ENCODE assay signal across 13 mouse cellular contexts in genomic region chr4:115060753-115061152, GRCm38 (mm10). TPM values are rescaled to one million over a fixed set of nuclear protein-coding genes. Genes with fewer than 3 reads are reported as not detected.
DNase-seq lines count a peak whose midpoint lies in the region; ATAC-seq and TF ChIP-seq lines count a peak whose summit lies in the region.
"Had no signal": no experiment of that assay in that cellular context is flagged by ENCODE, and none has a peak within 500 bp of the region (broad histone marks: within the 10 kb centered on the region; RNA-seq: fewer than 3 reads in every experiment).

No protein-coding gene starts in this region.

- ATAC-seq in liver, embryonic 11.5 days (replicated peaks; ENCODE audit: low FRiP score): no peak
- no peak for ATAC-seq in liver, postnatal 0 days

- peaks cover 10% of the 10 kb centered on the region; the same call in 1 of the 2 replicates for H3K4me1 ChIP-seq in liver, embryonic 11.5 days (replicated peaks; ENCODE audit: control insufficient read depth, insufficient read depth, low read length)
- peaks cover 38% of the 10 kb centered on the region for H3K4me1 ChIP-seq in hindbrain, embryonic 10.5 days (replicated peaks)
- H3K4me1 ChIP-seq in liver, postnatal 0 days (ENCODE audit: insufficient read depth): peaks cover 26% of the 10 kb centered on the region
- H3K4me1 ChIP-seq in thymus, adult 2 months (replicated peaks; ENCODE audit: control insufficient read depth, insufficient read depth, low read length): peaks cover 12% of the 10 kb centered on the region; the same call in 1 of the 2 replicates

- peak overlapping the region; percentile 88 for H3K4me2 ChIP-seq in liver, embryonic 11.5 days
- H3K4me2 ChIP-seq in liver, postnatal 0 days (ENCODE audit: low read depth, low read length): peak overlapping the region; percentile 95

- no peak overlapping the region for H3K27ac ChIP-seq in gastrocnemius, adult 2 months
- H3K27ac ChIP-seq in liver, embryonic 11.5 days (ENCODE audit: low read depth, low read length): peak overlapping the region; percentile 98
- no peak overlapping the region for H3K27ac ChIP-seq in hindbrain, embryonic 10.5 days
- H3K27ac ChIP-seq in liver, postnatal 0 days (ENCODE audit: low read depth): peak overlapping the region; percentile 91; the same call in 1 of the 2 replicates
- no peak overlapping the region for H3K27ac ChIP-seq in thymus, adult 2 months (ENCODE audit: control insufficient read depth, insufficient read depth, low read length)

- WGBS in liver, embryonic 11.5 days: 21% methylated on average over 3 of the region's 3 CpGs
- WGBS in hindbrain, embryonic 10.5 days: 12% methylated on average over 3 of the region's 3 CpGs
- WGBS in liver, postnatal 0 days (ENCODE audit: insufficient replicate concordance): 23% methylated on average over 3 of the region's 3 CpGs
- 40% methylated on average over 3 of the region's 3 CpGs for WGBS in thymus, adult 2 months

- peaks cover 36% of the 10 kb centered on the region for H3K27me3 ChIP-seq in liver, embryonic 11.5 days (replicated peaks; ENCODE audit: control insufficient read depth, insufficient read depth, low read length)
- H3K27me3 ChIP-seq in hindbrain, embryonic 10.5 days (ENCODE audit: insufficient read depth, poor library complexity, severe bottlenecking): peaks cover 100% of the 10 kb centered on the region
- peaks cover 52% of the 10 kb centered on the region for H3K27me3 ChIP-seq in liver, postnatal 0 days (ENCODE audit: insufficient read depth, low read length)
- H3K27me3 ChIP-seq in thymus, adult 2 months (ENCODE audit: control insufficient read depth, insufficient read depth, low read length): peaks cover 50% of the 10 kb centered on the region

- H3K9me3 ChIP-seq in liver, embryonic 11.5 days (ENCODE audit: control insufficient read depth, low read length): no peaks in the 10 kb centered on the region
- H3K9me3 ChIP-seq in hindbrain, embryonic 10.5 days: no peaks in the 10 kb centered on the region
- H3K9me3 ChIP-seq in liver, postnatal 0 days (ENCODE audit: low read length): no peaks in the 10 kb centered on the region

- TF ChIP-seq CTCF in gastrocnemius, adult 2 months (IDR thresholded peaks at IDR 0.05): no peak
- no peak for TF ChIP-seq CTCF in liver, postnatal 0 days (IDR thresholded peaks at IDR 0.05; ENCODE audit: low read depth)
- TF ChIP-seq CTCF in thymus, adult 2 months (IDR thresholded peaks at IDR 0.05; ENCODE audit: borderline replicate concordance, control insufficient read depth, extremely low read depth, insufficient read depth, low read length, poor library complexity): no peak

- peak overlapping the region; percentile 74 for H3K4me3 ChIP-seq in gastrocnemius, adult 2 months
- peak overlapping the region; percentile 77 for H3K4me3 ChIP-seq in liver, embryonic 11.5 days (ENCODE audit: low read depth, low read length)
- peak overlapping the region; percentile 46; the same call in 1 of the 2 replicates for H3K4me3 ChIP-seq in hindbrain, embryonic 10.5 days
- peak overlapping the region; percentile 68 for H3K4me3 ChIP-seq in liver, postnatal 0 days (ENCODE audit: low read depth, low read length)
- no peak overlapping the region for H3K4me3 ChIP-seq in thymus, adult 2 months (ENCODE audit: control insufficient read depth, insufficient read depth, low read length)

- no peak for DNase-seq in gastrocnemius, adult 2 months
- no peak for DNase-seq in gastrocnemius, postnatal 10 days
- DNase-seq in liver, embryonic 11.5 days (ENCODE audit: low spot score): no peak
- DNase-seq in liver: no peak
- DNase-seq in hindbrain, embryonic 10.5 days (ENCODE audit: low spot score): no peak
- no peak for DNase-seq in liver, postnatal 0 days
- DNase-seq in left cerebral cortex, postnatal 10 days (ENCODE audit: extremely low spot score in 1 of 2, low spot score in 2 of 2): no peak
- DNase-seq in thymus, adult 2 months: no peak
- DNase-seq: cerebellum, postnatal 10 days; gastrocnemius, postnatal 14 days; kidney, postnatal 25 days; right cerebral cortex, postnatal 14 days had no signal

- H3K36me3 ChIP-seq in liver, embryonic 11.5 days (ENCODE audit: control insufficient read depth, insufficient read depth, low read length): peaks cover 10% of the 10 kb centered on the region
- H3K36me3 ChIP-seq in hindbrain, embryonic 10.5 days: no peaks in the 10 kb centered on the region
- H3K36me3 ChIP-seq in liver, postnatal 0 days (replicated peaks; ENCODE audit: insufficient read depth, low read length): peaks cover 24% of the 10 kb centered on the region
- H3K36me3 ChIP-seq in thymus, adult 2 months (ENCODE audit: control insufficient read depth, insufficient read depth, low read length): no peaks in the 10 kb centered on the region

- H3K9ac ChIP-seq in liver, embryonic 11.5 days (ENCODE audit: low read depth, low read length): peak overlapping the region; percentile 98
- peak overlapping the region; percentile 89 for H3K9ac ChIP-seq in liver, postnatal 0 days (replicated peaks)

- intact Hi-C loops in gastrocnemius, adult 2 months (cut with DNase I): no loop called here
- intact Hi-C loops in left cerebral cortex, postnatal 10 days (cut with DNase I): loop anchor here (5.0 kb wide), 1 partner anchor 148 kb away; no protein-coding TSS in a partner anchor

- TF ChIP-seq EP300 in liver, postnatal 0 days (IDR thresholded peaks at IDR 0.05; ENCODE audit: low read depth): no peak

- no peak for TF ChIP-seq POLR2A in thymus, adult 2 months (IDR thresholded peaks at IDR 0.05; ENCODE audit: control insufficient read depth, extremely low read depth, insufficient read depth, low read length, poor library complexity)

RNA-seq across cellular contexts. Expression of gene Tal1, which starts 4.5 kb away (rescaled TPM):
- total RNA-seq in gastrocnemius, adult 2 months (2021): 1 to 10 TPM in 1 of 2 experiments, under 1 TPM in 1; 0.94 to 1.7 TPM
- 1 to 10 TPM; 2.0 to 3.7 TPM for total RNA-seq in gastrocnemius, postnatal 10 days (2021)
- 42.7 and 47.6 TPM in 2 replicates for polyA plus RNA-seq in liver, embryonic 11.5 days (2014; fragmentation: Nextera tagmentation; extraction: Ambion mirVana)
- polyA plus RNA-seq in hindbrain, embryonic 10.5 days (2016; fragmentation: Nextera tagmentation; extraction: Ambion mirVana): 3.2 and 4.7 TPM in 2 replicates
- 8.3 and 8.9 TPM in 2 replicates for polyA plus RNA-seq in liver, postnatal 0 days (2015; fragmentation: Nextera tagmentation; extraction: Ambion mirVana)
- total RNA-seq in left cerebral cortex, postnatal 10 days (2021): 1 to 10 TPM; 2.0 to 2.6 TPM
- 0.89 and 0.94 TPM in 2 replicates for polyA plus RNA-seq in thymus, adult 2 months (2012; rRNA removed)

RNA-seq across cellular contexts. Expression of gene Pdzk1ip1, which starts 27.8 kb away (rescaled TPM):
- not detected for total RNA-seq in gastrocnemius, adult 2 months (2021)
- under 1 TPM; 0.28 to 0.45 TPM for total RNA-seq in gastrocnemius, postnatal 10 days (2021)
- 24.2 and 25.8 TPM in 2 replicates for polyA plus RNA-seq in liver, embryonic 11.5 days (2014; fragmentation: Nextera tagmentation; extraction: Ambion mirVana)
- 8.1 and 12.5 TPM in 2 replicates for polyA plus RNA-seq in hindbrain, embryonic 10.5 days (2016; fragmentation: Nextera tagmentation; extraction: Ambion mirVana)
- polyA plus RNA-seq in liver, postnatal 0 days (2015; fragmentation: Nextera tagmentation; extraction: Ambion mirVana): 18.6 and 22.2 TPM in 2 replicates
- total RNA-seq in left cerebral cortex, postnatal 10 days (2021): under 1 TPM; 0.58 to 0.59 TPM
- 14.7 and 15.2 TPM in 2 replicates for polyA plus RNA-seq in thymus, adult 2 months (2012; rRNA removed)
- polyA plus RNA-seq: C2C12 had no signal

Comparison
In these comparisons a context has a peak if more than half of its experiments do, and no peak if none do; other contexts are left out.
1. H3K27ac ChIP-seq: peak in liver, embryonic 11.5 days (single experiment) and liver, postnatal 0 days (single experiment); none in gastrocnemius, adult 2 months (single experiment), hindbrain, embryonic 10.5 days (single experiment) and thymus, adult 2 months (single experiment).